Mouse (Mus musculus) small intestine, adult 2 months (tissue): Measurements from ENCODE around the gene Gm11172.

Source experiments
- CTCF ChIP-seq: fragments of 200-500 bp; IDR thresholded peaks from 2 replicates; pipeline ENCODE4 v1.5.1; 2012; ENCODE audit warnings: low read depth, mild to moderate bottlenecking, control low read depth, inconsistent platforms, low read length, moderate library complexity, mixed read lengths; ENCODE audit not compliant: insufficient replicate concordance, insufficient read length; ENCODE audit errors: extremely low read depth
- POLR2A ChIP-seq: fragments of 200-500 bp; IDR thresholded peaks from 2 replicates; pipeline ENCODE4 v1.6.1; 2012; ENCODE audit warnings: low read depth, mild to moderate bottlenecking, control low read depth, inconsistent platforms, low read length, moderate library complexity

- TF ChIP-seq CTCF (no peak), POLR2A (no peak)
These were observed 33.2 kb downstream of the Gm11172 start for GRCm38 (mm10) chr16:10845952-10846351.
